Mouse (Mus musculus): ENCODE data around the gene Ddx60. TPM values are rescaled to one million over a fixed set of nuclear protein-coding genes. Genes with fewer than 3 reads are reported as not detected.

The Ddx60 gene
- polyA plus RNA-seq (2015; fragmentation: Nextera tagmentation; extraction: Ambion mirVana): 0.55 and 0.64 TPM in 2 replicates

DNA sequence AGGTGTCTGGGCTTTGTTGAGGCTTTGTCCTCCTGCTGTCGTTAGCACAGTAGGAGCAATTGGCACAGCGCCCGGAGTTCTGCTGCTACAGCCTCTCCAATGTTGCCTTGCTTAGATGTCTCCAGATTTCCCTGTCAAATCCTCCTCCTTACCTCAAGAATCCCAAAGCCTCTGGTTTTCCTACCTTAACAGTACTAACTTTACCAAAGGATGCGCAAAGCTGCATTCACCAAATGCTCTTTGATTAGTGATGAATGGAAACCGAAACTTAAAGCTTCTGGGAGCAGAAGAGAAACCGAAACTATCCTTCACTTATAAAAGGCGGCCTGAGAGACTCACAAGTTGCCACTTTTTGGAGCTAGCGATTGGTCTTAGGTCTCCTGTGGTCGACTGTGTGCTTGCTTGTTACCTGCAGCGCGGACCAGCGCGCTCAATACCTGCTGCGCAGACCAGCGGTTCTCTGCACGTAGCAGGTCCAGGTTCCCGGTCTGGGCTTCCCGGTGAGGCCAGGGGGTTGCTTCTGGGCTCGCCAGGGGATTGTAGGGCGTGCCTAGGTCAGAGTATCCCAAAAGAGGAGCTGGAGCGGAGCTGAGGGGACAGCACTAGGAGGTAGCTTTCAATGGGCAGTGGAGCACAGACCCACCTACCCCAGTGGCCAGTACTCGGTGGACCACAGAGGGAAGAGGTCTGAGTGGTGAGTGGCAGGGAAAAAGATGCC lies at the start of gene Ddx60:
Gene Ddx60 (plus strand): TSS at position 311 of the 718 bp plus-strand sequence.
- no peaks in the 10 kb centered on the region for H3K36me3 ChIP-seq
- 7% methylated on average over 22 of the region's 22 CpGs for WGBS
- peak within 1 kb of the TSS; percentile 63 for H3K4me3 ChIP-seq
- H3K9me3 ChIP-seq: no peaks in the 10 kb centered on the region
- H3K4me2 ChIP-seq: peak within 1 kb of the TSS; percentile 80
- no peaks in the 10 kb centered on the region for H3K27me3 ChIP-seq
- no peak within 1 kb of the TSS for H3K27ac ChIP-seq
- H3K4me1 ChIP-seq: no peaks in the 10 kb centered on the region
- H3K9ac ChIP-seq: peak within 1 kb of the TSS; percentile 51
- ATAC-seq (ENCODE audit: borderline replicate concordance, extremely low read depth, low FRiP score, low TSS enrichment): peak; percentile 73; the same call in 1 of the 2 replicates

- H3K9ac ChIP-seq: no peak overlapping the region
- no peaks in the 10 kb centered on the region for H3K4me1 ChIP-seq
- H3K4me3 ChIP-seq: no peak overlapping the region
- H3K9me3 ChIP-seq: no peaks in the 10 kb centered on the region
- no peaks in the 10 kb centered on the region for H3K27me3 ChIP-seq
- no peak overlapping the region for H3K27ac ChIP-seq
- H3K4me2 ChIP-seq: no peak overlapping the region
- no peak for ATAC-seq (ENCODE audit: borderline replicate concordance, extremely low read depth, low FRiP score, low TSS enrichment)
- H3K36me3 ChIP-seq: no peaks in the 10 kb centered on the region
- 53% methylated on average over 2 of the region's 2 CpGs for WGBS
Measured at GRCm38 (mm10) chr8:61894062-61894461, 33.8 kb upstream of the Ddx60 start.

- H3K9me3 ChIP-seq: no peaks in the 10 kb centered on the region
- no peak for ATAC-seq (ENCODE audit: borderline replicate concordance, extremely low read depth, low FRiP score, low TSS enrichment)
- no peak overlapping the region for H3K4me2 ChIP-seq
Measured at GRCm38 (mm10) chr8:61896742-61897141, 31.1 kb upstream of the Ddx60 start.

DNA sequence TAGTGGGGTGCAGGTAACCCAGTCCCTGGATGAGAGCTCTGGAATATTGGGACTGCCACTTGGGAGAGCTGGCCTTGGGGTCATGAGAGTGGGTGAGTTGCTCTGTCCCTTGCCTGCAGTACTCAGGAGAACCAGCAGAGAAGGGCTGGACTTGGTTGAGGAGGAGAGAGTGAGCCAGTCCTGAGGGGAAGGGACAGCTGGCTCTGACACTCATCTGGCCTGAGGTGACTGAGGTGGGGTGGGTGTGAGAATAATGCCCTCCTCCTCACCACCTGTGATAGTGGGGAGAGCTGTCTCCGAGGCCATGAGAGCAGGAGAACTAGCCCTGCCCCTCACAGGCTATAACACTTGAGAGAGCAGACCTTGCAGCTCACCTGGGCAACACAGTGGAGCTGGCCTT lies 30.5 kb upstream of the Ddx60 start:
- Histone ChIP-seq H3K27ac (no peak overlapping the region), H3K4me2 (no peak overlapping the region)

More at GRCm38 (mm10) chr8:61896742-61897141, 31.1 kb upstream of the Ddx60 start:
- H3K27ac ChIP-seq: no peak overlapping the region
- no peak overlapping the region for H3K4me3 ChIP-seq
- no peaks in the 10 kb centered on the region for H3K36me3 ChIP-seq
- no peaks in the 10 kb centered on the region for H3K27me3 ChIP-seq
- no peaks in the 10 kb centered on the region for H3K4me1 ChIP-seq
- 75% methylated on average over 1 of the region's 1 CpGs for WGBS
- no peak overlapping the region for H3K9ac ChIP-seq

GRCm38 (mm10) chr8:61901028-61901717 lies 26.7 kb upstream of the Ddx60 start:
- Histone ChIP-seq H3K4me2 (no peak overlapping the region), H3K9ac (no peak overlapping the region), H3K4me3 (no peak overlapping the region), H3K27ac (no peak overlapping the region), H3K27me3 (no peaks in the 10 kb centered on the region), H3K9me3 (no peaks in the 10 kb centered on the region), H3K36me3 (no peaks in the 10 kb centered on the region), H3K4me1 (no peaks in the 10 kb centered on the region)
- 69% methylated on average over 6 of the region's 6 CpGs for WGBS
- no peak for ATAC-seq (ENCODE audit: borderline replicate concordance, extremely low read depth, low FRiP score, low TSS enrichment)

More for the DNA sequence above, 30.5 kb upstream of the Ddx60 start:
- ATAC-seq (ENCODE audit: borderline replicate concordance, extremely low read depth, low FRiP score, low TSS enrichment): no peak
- Histone ChIP-seq H3K36me3 (no peaks in the 10 kb centered on the region), H3K27me3 (no peaks in the 10 kb centered on the region), H3K9ac (no peak overlapping the region), H3K4me1 (no peaks in the 10 kb centered on the region), H3K9me3 (no peaks in the 10 kb centered on the region), H3K4me3 (no peak overlapping the region)
- 31% methylated on average over 1 of the region's 1 CpGs for WGBS

GRCm38 (mm10) chr8:61902521-61902920 lies 25.4 kb upstream of the Ddx60 start, which contains the start of gene Palld:
Palld (minus strand) TSS chr8:61902690.
- no peak within 1 kb of the TSS for H3K27ac ChIP-seq
- no peak within 1 kb of the TSS for H3K4me2 ChIP-seq
- H3K36me3 ChIP-seq: no peaks in the 10 kb centered on the region
- no peak within 1 kb of the TSS for H3K9ac ChIP-seq
- ATAC-seq (ENCODE audit: borderline replicate concordance, extremely low read depth, low FRiP score, low TSS enrichment): no peak
- H3K27me3 ChIP-seq: no peaks in the 10 kb centered on the region
- no peak within 1 kb of the TSS for H3K4me3 ChIP-seq
- H3K4me1 ChIP-seq: no peaks in the 10 kb centered on the region
- H3K9me3 ChIP-seq: no peaks in the 10 kb centered on the region
- WGBS: 76% methylated on average over 5 of the region's 5 CpGs

DNA sequence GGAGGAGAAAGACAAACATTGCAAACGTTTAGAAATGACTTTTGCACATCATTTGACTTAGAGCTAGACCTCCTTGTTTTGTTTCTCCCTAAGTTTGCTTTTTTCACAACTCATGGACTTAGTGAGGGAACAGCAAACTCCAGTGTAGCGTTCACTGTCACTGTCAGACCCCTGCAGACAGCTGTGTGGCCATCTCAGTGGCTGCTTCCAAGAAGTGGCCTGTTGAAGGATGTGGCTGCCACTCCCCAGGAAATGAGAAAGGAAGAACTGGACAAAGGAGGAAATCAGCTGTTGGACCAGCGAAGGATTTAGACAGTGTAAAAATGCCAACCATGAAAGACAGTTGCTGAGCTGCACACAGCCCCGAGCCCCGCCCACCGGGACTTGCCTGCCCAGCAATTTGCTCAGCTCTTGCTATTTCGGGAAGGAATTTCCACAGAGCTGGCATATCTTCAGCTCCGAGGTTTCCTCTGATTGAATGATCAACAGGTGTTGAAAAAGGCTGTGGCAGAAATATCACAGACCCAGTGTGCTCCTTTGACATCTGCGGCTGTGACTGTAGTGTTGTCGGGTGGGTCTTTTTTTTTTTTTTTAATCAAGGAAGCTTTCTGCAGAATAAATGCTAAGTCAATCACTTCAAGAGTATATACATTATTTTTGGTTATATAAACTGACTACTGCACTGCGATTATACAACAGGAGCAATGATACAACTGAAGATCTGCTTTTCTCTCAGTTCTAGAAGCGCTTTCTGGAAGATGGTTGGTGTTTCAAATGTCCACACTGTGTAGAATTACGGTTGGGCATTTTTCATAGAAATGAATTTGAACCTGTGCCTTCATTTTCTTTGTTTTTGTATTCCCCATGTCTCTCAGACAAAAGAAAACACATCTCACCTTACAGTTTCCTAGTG lies 19.3 kb upstream of the Ddx60 start:
- ATAC-seq (ENCODE audit: borderline replicate concordance, extremely low read depth, low FRiP score, low TSS enrichment): peak; percentile 79; the same call in 1 of the 2 replicates
- H3K27ac ChIP-seq: peak overlapping the region; percentile 17; the same call in 1 of the 2 replicates
- H3K4me3 ChIP-seq: no peak overlapping the region

GRCm38 (mm10) chr8:61909313-61909712 lies 18.6 kb upstream of the Ddx60 start:
- ATAC-seq (ENCODE audit: borderline replicate concordance, extremely low read depth, low FRiP score, low TSS enrichment): no peak
- no peak overlapping the region for H3K4me2 ChIP-seq
- no peaks in the 10 kb centered on the region for H3K36me3 ChIP-seq
- H3K4me3 ChIP-seq: no peak overlapping the region
- H3K9ac ChIP-seq: no peak overlapping the region
- WGBS: 83% methylated on average over 3 of the region's 3 CpGs
- H3K9me3 ChIP-seq: no peaks in the 10 kb centered on the region
- H3K27ac ChIP-seq: no peak overlapping the region
- peaks cover 12% of the 10 kb centered on the region; the same call in 1 of the 2 replicates for H3K4me1 ChIP-seq
- H3K27me3 ChIP-seq: no peaks in the 10 kb centered on the region

More for the DNA sequence above, 19.3 kb upstream of the Ddx60 start:
- peaks cover 12% of the 10 kb centered on the region; the same call in 1 of the 2 replicates for H3K4me1 ChIP-seq
- peak overlapping the region; percentile 28 for H3K4me2 ChIP-seq
- no peaks in the 10 kb centered on the region for H3K27me3 ChIP-seq
- H3K9me3 ChIP-seq: no peaks in the 10 kb centered on the region
- H3K36me3 ChIP-seq: no peaks in the 10 kb centered on the region
- no peak overlapping the region for H3K9ac ChIP-seq
- WGBS: 41% methylated on average over 13 of the region's 13 CpGs

- 87% methylated on average over 5 of the region's 5 CpGs for WGBS
- ATAC-seq (ENCODE audit: borderline replicate concordance, extremely low read depth, low FRiP score, low TSS enrichment): no peak
- Histone ChIP-seq H3K4me3 (no peak overlapping the region), H3K4me2 (no peak overlapping the region), H3K27ac (no peak overlapping the region), H3K36me3 (no peaks in the 10 kb centered on the region), H3K27me3 (no peaks in the 10 kb centered on the region), H3K4me1 (peaks cover 12% of the 10 kb centered on the region; the same call in 1 of the 2 replicates), H3K9me3 (no peaks in the 10 kb centered on the region), H3K9ac (no peak overlapping the region)
Measured at GRCm38 (mm10) chr8:61912817-61913216, 15.1 kb upstream of the Ddx60 start.

GRCm38 (mm10) chr8:61913957-61914356 lies 13.9 kb upstream of the Ddx60 start:
- Histone ChIP-seq H3K9me3 (no peaks in the 10 kb centered on the region), H3K27me3 (no peaks in the 10 kb centered on the region), H3K27ac (no peak overlapping the region), H3K9ac (no peak overlapping the region), H3K4me1 (peaks cover 4% of the 10 kb centered on the region; the same call in 1 of the 2 replicates), H3K4me2 (no peak overlapping the region), H3K36me3 (no peaks in the 10 kb centered on the region), H3K4me3 (no peak overlapping the region)
- no peak for ATAC-seq (ENCODE audit: borderline replicate concordance, extremely low read depth, low FRiP score, low TSS enrichment)
- 57% methylated on average over 9 of the region's 9 CpGs for WGBS

DNA sequence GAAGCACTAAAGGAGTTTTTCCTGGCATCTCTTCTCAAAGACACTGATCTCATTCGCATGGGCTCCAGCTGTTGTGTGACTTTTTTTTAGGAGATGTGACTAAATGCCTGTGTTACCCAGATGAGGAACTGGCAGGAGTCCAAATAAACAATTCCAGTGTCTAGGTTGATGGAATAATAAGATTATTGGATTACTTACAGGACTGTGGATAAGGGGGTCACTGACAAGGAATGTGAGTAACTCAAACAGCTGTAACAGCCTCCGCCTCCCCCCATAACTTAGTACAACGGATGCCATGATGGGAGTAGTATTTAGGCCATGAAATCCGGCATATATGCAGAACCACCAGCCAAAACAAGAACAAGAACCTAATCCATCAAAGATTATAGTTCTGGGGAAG lies 10.6 kb upstream of the Ddx60 start:
- Histone ChIP-seq H3K4me1 (no peaks in the 10 kb centered on the region), H3K4me2 (no peak overlapping the region), H3K9me3 (no peaks in the 10 kb centered on the region), H3K4me3 (no peak overlapping the region), H3K27ac (no peak overlapping the region), H3K9ac (no peak overlapping the region), H3K36me3 (no peaks in the 10 kb centered on the region), H3K27me3 (no peaks in the 10 kb centered on the region)
- WGBS: 60% methylated on average over 4 of the region's 4 CpGs
- ATAC-seq (ENCODE audit: borderline replicate concordance, extremely low read depth, low FRiP score, low TSS enrichment): no peak

Measured in lung, embryonic 15.5 days (tissue).